Mouse (Mus musculus) embryonic stem cell, embryonic (primary cell): ENCODE results near the gene Tchh.

Experiments
- CTCF ChIA-PET, 4 experiments: fragments of 300-600 bp in 2 of 4; fragments of 350-600 bp in 2 of 4; sonication (Branson Sonifier 250); formaldehyde crosslinking; loops; one replicate each; lab custom pipeline; 2022; ENCODE audit warnings: inconsistent platforms in 2 of 4; lab: Charles Lee
- POLR2A ChIA-PET, 4 experiments: fragments of 300-600 bp in 2 of 4; fragments of 350-600 bp in 2 of 4; sonication (Branson Sonifier 250); formaldehyde crosslinking; loops; one replicate each; lab custom pipeline; 2022; ENCODE audit warnings: antibody characterized with exemption in 4 of 4, inconsistent platforms in 1 of 4; lab: Charles Lee

The Tchh gene

GRCm38 (mm10) chr3:93480053-93480452 lies 37.9 kb downstream of the Tchh start:
- CTCF ChIA-PET = no interaction called here

DNA sequence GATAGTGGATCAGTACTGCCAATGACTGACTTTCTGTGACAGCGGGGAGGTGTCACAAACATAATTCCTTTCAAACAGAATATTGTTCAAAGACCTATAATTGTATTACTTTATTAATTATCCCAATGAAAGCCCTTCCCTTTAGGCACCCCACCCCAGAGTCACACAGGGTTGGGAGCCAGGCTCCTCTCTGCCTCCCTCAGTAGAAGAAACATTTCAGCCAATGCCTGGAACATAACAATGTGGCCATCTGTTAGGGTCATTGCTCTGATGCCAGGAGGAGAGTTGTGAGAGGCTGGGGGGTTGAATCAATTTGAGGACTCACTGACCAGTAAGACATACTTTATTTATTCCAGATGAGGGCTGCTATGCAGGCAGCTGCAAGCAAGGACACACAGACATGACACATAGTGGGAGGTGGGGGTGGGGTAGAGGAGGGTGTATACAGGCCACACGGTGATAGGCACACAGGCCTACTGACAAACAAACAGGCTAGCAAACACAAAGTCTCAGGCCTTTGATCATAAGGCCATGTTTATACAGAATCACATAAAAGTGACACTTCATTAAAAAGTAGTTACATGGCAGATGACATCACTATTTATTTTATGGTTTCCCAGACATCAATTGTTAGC lies 40.0 kb downstream of the Tchh start:
- CTCF ChIA-PET = interaction anchor here in 1 of 4 experiments (0.6 kb wide), 1 partner anchor 122 kb away, joined by 3 read pairs; no protein-coding TSS in a partner anchor
- POLR2A ChIA-PET = interaction anchor here in 1 of 4 experiments (1.5 kb wide), 1 partner anchor 13 kb away, joined by 3 read pairs; no protein-coding TSS in a partner anchor

More at GRCm38 (mm10) chr3:93480053-93480452, 37.9 kb downstream of the Tchh start:
- POLR2A ChIA-PET = no interaction called here

DNA sequence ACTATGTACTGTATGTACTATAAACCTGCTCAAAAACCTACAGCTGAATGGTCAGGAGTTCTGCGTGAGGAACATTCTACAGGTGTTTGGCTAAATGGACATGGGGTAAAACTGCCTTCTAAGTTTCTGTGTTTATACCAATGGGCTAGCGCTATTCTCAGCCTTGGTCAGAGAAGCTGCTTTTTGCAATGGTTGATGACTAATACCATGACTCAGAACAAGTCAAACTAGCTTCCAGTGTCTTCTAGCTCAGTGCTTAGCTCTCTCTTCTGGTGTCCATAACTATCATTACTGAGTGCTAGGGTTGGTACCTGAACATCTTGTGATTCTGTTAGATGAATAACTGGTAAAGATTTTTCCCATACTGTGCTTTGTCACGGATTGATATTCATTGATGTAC lies 43.5 kb downstream of the Tchh start:
- ChIA-PET POLR2A (no interaction called here), CTCF (interaction anchor here in 2 of 4 experiments (0.6 to 1.3 kb wide), 3 partner anchors 12 to 438 kb away, joined by 3 read pairs; no protein-coding TSS in a partner anchor)

DNA sequence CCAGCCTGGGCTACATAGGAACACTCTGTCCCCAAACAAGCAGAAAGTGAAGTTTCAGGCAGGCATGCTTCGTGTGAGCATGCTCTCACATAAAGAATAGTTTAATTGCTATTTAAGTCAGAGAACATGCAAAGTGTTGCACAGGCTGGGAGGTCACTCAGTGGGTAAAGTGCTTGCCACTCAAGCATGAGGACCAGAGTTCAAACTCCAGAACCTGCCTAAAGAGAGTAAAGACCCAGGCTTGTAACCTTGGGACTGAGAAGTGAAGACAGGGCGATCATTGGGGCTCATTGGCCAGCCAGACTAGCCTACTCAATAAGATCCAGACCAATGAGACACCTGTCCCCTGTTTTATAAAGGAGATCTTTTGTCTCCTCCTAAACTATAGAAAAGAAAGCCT lies 46.4 kb downstream of the Tchh start:
- POLR2A ChIA-PET = no interaction called here
- CTCF ChIA-PET = no interaction called here

GRCm38 (mm10) chr3:93492176-93492575 lies 50.0 kb downstream of the Tchh start:
- POLR2A ChIA-PET = no interaction called here
- CTCF ChIA-PET = interaction anchor here (0.6 to 6.7 kb wide), 8 partner anchors 46 to 585 kb away, joined by 3 to 58 read pairs (median 8); no protein-coding TSS in a partner anchor

- CTCF ChIA-PET = interaction anchor here (0.6 to 6.7 kb wide), 28 partner anchors 10 to 381 kb away, joined by 3 to 58 read pairs (median 4); partner anchors contain the start of gene S100a11 (in 2 of the 4)
- POLR2A ChIA-PET = interaction anchor here in 2 of 4 experiments (1.0 to 1.9 kb wide), 4 partner anchors 26 to 359 kb away, joined by 3 to 5 read pairs (median 4); partner anchors contain the start of gene S100a11 (in 1 of the 2)
Measured at GRCm38 (mm10) chr3:93493992-93494391, 51.9 kb downstream of the Tchh start.

DNA sequence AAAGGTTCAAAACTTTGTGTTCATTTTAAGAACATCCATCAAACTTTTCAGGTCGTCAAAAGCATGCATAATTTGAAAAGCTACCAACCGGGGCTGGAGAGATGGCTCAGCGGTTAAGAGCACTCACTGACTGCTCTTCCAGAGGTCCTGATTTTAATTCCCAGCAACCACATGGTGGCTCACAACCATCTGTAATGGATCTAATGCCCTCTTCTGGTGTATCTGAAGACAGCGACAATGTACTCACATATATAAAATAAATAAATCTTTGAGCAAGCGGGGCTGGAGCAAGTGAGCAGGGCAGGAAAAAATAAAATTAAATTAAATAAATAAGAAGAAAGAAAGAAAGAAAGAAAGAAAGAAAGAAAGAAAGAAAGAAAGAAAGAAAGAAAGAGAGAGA lies 52.6 kb downstream of the Tchh start:
- ChIA-PET POLR2A (interaction anchor here in 2 of 4 experiments (1.1 to 1.5 kb wide), 2 partner anchors 134 to 360 kb away, joined by 3 read pairs; no protein-coding TSS in a partner anchor), CTCF (interaction anchor here (0.6 to 6.7 kb wide), 19 partner anchors 11 to 384 kb away, joined by 3 to 58 read pairs (median 5); partner anchors contain the start of gene S100a11 (in 1 of the 4))

DNA sequence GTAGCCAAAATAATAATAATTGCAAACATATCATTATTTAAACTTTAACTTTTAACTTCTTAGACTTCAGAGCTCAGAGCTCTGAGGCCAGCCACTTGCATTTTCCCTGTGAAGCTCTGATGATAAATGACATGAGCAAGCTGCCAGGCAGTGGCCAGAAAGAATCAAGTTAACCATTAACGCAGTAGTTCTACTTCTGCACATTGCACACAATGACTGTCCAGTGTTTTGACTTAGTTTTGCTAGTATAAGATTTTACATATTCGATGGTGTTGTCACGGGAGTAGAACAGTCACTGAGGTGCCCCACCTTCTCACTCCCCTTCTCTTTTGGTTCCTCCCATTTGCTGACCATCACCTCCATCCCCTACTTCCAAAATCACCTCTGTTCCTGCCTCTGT lies 55.0 kb downstream of the Tchh start:
- ChIA-PET CTCF (interaction anchor here in 3 of 4 experiments (1.0 to 6.7 kb wide), 4 partner anchors 12 to 378 kb away, joined by 3 to 58 read pairs (median 4); no protein-coding TSS in a partner anchor), POLR2A (interaction anchor here in 1 of 4 experiments (1.6 kb wide), 1 partner anchor 23 kb away, joined by 3 read pairs; the partner anchor contains the start of gene S100a11)
